8 mouse cellular contexts compared by ENCODE assay signal in genomic region chr10:89461856-89462507, GRCm38 (mm10). TPM values are rescaled to one million over a fixed set of nuclear protein-coding genes. Genes with fewer than 3 reads are reported as not detected.
DNase-seq lines count a peak whose midpoint lies in the region; ATAC-seq lines count a peak whose summit lies in the region.

No protein-coding gene starts in this region.

- peaks cover 4% of the 10 kb centered on the region; the same call in 1 of the 2 replicates for H3K27me3 ChIP-seq in hindbrain, embryonic 15.5 days

- no peak overlapping the region for H3K9ac ChIP-seq in hindbrain, embryonic 15.5 days

- ATAC-seq in hindbrain, embryonic 15.5 days (ENCODE audit: low FRiP score, low read depth), result peak; percentile 85

- H3K4me1 ChIP-seq in hindbrain, embryonic 15.5 days (replicated peaks), result no peaks in the 10 kb centered on the region

- H3K9me3 ChIP-seq in hindbrain, embryonic 15.5 days, result no peaks in the 10 kb centered on the region

- peak; percentile 92 for DNase-seq in R1 (ENCODE audit: low read depth, low spot score)
- peak; percentile 59 to 81 for DNase-seq in cerebellum, postnatal 36 days
- DNase-seq in frontal cortex, postnatal 36 days (ENCODE audit: low spot score in 2 of 2), result peak; percentile 78 to 92
- peak; percentile 48 to 81 for DNase-seq in layer of hippocampus, postnatal 25 days (ENCODE audit: extremely low spot score in 1 of 2, low spot score in 1 of 2)
- peak; percentile 90 for DNase-seq in lung, postnatal 10 days
- DNase-seq in retina, adult 2 months (ENCODE audit: low read depth, low spot score), result peak; percentile 54
- DNase-seq in thymus, postnatal 4 days, result peak; percentile 84

- WGBS in hindbrain, embryonic 15.5 days, result 20% methylated on average over 14 of the region's 14 CpGs

- no peaks in the 10 kb centered on the region for H3K36me3 ChIP-seq in hindbrain, embryonic 15.5 days

- H3K27ac ChIP-seq in hindbrain, embryonic 15.5 days (replicated peaks), result no peak overlapping the region

- H3K4me3 ChIP-seq in hindbrain, embryonic 15.5 days, result no peak overlapping the region

- no peak overlapping the region for H3K4me2 ChIP-seq in hindbrain, embryonic 15.5 days

RNA-seq across cellular contexts. Expression of gene Gas2l3, which starts 18.2 kb away (rescaled TPM):
- 5.5 and 7.4 TPM in 2 replicates for polyA plus RNA-seq in hindbrain, embryonic 15.5 days (2015; fragmentation: Nextera tagmentation; extraction: Ambion mirVana)
- total RNA-seq in layer of hippocampus, postnatal 25 days (2021), result 1 to 10 TPM; 2.1 to 2.3 TPM
